Mouse (Mus musculus): ENCODE data around the gene Mrpl52. TPM values are rescaled to one million over a fixed set of nuclear protein-coding genes. Genes with fewer than 3 reads are reported as not detected.

Mrpl52 gene
- total RNA-seq, 2 experiments from 2014 or later: 78.6 to 79.2 TPM

DNA sequence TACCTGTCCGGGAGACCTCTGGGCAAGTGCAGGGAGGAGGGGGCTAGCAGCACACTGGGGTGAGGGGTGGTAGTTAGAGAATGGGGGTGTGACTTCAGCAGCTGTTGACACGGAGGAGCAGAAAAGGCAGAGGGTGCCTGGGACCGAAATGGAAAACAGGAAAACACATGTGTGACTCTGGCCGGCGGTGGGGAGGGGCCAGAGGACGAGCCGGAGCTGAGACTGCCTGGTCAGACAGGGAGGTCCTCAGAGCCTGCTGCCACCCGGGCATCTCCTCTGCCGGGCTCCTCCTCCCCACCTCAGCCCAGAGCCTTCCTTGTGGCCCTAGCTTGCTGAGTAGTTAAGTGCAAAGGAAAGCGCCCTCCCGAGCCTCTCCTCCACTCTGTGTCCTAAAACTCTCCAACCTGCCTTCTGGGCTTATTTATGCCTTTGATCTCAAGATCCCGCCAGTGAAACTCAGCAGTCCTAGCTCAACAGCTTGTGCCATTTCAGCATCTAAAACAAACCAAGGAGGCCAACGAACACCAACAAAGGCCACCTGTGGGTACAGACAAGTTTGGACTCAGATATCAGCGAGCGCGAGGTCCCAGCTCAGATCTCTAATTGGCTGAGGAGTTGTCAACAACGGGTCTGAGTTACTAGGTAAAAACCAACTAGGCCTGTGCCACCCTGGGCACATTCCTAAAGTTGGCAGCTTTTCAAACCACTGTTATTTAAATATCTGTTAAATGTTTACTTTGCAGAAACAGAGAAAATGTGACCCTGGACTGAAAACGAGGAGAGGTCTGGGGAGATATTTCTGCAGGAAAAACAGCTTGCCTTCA lies 12.6 kb upstream of the Mrpl52 start:
- intact Hi-C loops (cut with DNase I): loop anchor here (2.0 to 5.0 kb wide), 2 partner anchors 162 to 349 kb away; partner anchors contain the start of genes Abhd4 and Dad1
- Histone ChIP-seq H3K4me3 (no peak overlapping the region), H3K27ac (no peak overlapping the region)
- no peak for DNase-seq (ENCODE audit: extremely low spot score in 1 of 2, low spot score in 2 of 2)
- TF ChIP-seq CTCF (IDR thresholded peaks at IDR 0.05): no peak

DNA sequence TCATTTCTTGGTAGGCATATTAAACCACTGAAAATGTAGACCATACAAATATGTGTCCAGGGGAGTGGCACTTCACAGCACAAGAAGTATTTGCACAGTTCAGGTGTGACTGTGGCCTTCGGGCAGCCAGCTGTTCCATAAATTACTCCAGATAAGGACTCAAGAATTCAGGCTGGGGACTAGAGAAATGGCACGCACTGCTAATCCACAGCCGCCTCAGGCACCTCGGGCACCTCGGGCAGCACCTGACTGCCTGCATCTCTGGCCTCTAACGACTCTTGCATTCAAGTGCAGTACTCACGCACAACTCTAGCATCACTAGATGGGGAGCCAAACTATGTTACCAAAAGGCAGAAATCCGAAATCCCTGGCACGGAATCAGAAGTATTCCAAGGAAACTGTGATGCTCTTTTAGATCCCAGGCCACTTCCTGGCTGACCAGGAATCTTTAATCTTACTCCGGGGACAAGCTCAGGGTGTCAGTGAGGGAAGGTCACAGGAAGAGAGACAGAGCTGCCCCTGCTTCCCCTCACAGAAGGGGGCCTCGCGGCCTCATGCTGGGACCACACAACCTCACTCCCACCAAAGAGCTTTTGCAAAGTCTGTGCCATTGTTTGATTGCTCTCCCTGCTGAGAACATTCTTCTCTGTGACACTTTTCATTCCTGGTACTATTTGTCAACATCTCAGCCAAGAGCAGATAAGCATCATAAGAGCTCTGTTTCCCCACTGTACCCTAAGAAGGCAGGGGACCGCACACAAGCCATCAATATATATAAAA lies 11.3 kb upstream of the Mrpl52 start:
- Histone ChIP-seq H3K4me3 (no peak overlapping the region), H3K27ac (no peak overlapping the region)
- no peak for TF ChIP-seq CTCF (IDR thresholded peaks at IDR 0.05)
- intact Hi-C loops (cut with DNase I): no loop called here
- no peak for DNase-seq (ENCODE audit: extremely low spot score in 1 of 2, low spot score in 2 of 2)

DNA sequence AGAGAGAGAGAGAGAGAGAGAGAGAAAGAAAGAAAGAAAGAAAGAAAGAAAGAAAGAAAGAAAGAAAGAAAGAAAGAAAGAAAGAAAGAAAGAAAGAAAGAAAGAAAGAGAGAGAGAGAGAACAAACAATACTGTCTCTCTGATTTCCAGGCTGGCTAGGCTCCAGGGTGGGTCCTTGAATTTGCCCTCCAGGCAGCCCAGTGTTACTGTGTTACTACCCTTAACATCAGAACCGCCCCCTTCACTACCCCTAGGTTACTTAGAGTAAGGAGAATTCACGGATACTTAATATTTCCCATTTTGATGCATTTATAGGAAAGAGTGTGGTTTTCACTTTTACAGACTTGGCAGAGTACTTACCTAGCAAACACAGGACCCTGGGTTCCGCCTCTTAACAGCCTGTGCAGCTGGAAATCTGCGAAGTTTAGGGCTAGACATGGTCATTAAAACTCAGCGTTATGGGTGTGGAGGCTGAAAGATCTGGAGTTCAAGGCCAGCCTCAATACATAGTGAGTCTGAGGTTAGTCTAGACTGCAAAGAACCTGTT lies 10.4 kb upstream of the Mrpl52 start:
- TF ChIP-seq CTCF (IDR thresholded peaks at IDR 0.05): no peak
- intact Hi-C loops (cut with DNase I): no loop called here
- DNase-seq (ENCODE audit: extremely low spot score in 1 of 2, low spot score in 2 of 2): no peak
- Histone ChIP-seq H3K4me3 (no peak overlapping the region), H3K27ac (no peak overlapping the region)

DNA sequence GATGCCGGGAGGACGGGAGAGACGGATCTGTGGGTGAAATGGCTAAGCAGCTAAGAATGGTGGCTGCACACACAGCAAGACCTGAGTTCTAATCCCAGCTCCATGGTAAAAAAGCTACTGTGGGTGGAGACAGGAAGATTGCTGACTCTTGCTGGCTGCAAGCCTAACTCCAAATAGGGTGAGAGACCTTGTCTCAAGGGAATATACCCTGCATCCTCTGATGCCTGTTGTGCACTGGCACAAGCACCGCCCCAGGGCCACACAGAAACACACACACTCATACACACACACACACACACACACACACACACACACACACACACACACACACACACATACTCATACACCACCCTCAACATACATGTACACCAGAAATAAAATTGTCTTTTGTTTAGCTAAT lies 9.9 kb upstream of the Mrpl52 start:
- H3K27ac ChIP-seq: no peak overlapping the region
- H3K4me3 ChIP-seq: no peak overlapping the region
- no peak for DNase-seq (ENCODE audit: extremely low spot score in 1 of 2, low spot score in 2 of 2)
- intact Hi-C loops (cut with DNase I): no loop called here
- TF ChIP-seq CTCF (IDR thresholded peaks at IDR 0.05): no peak

DNA sequence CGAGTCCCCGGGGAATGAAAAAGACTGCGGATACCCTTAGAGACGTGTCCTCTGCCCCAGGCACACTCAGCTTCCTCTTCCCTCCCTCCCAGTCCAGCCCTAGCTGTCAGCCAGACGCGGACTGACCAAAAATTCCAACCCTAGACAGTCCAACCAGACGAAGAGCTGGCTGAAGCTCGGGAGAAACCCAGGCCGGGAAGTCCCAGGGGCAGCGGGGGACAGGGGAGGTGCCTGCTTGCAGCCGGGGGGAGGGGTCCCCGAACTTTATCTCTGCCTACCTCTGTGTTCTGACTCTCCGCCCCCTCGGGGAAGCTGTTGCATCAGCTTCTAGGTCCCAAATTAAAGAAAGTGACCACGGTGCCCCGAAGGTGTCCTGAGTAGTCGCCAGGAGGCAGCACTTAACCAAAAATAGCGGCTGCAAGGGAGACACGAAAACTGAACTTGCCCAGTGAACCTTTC lies 9.1 kb upstream of the Mrpl52 start, which contains the start of gene Slc7a7:
Slc7a7 (minus strand) TSS at position 158 of the 459 bp plus-strand sequence.
- no peak within 1 kb of the TSS for H3K4me3 ChIP-seq
- H3K27ac ChIP-seq: no peak within 1 kb of the TSS

DNA sequence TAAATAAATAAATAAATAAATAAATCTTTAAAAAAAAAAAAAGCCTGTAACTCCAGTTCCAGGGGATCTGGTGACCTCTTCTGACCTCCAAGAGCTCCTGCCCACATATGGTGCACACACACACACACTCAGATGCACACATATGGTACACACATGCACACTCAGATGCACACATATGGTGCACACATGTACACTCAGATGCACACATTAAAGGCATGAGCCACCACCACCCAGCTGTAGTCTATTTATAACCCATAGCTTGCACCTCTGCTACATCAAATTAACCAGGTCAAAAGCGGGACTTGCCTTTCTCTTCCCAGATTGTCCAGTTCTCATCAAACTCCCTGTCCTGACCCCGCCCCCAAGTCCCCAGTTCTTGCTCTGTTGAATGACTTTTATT lies 5.7 kb upstream of the Mrpl52 start:
- no peak for TF ChIP-seq CTCF (IDR thresholded peaks at IDR 0.05)
- intact Hi-C loops (cut with DNase I): no loop called here
- no peak overlapping the region for H3K27ac ChIP-seq
- DNase-seq (ENCODE audit: extremely low spot score in 1 of 2, low spot score in 2 of 2): no peak
- H3K4me3 ChIP-seq: no peak overlapping the region

More for the DNA sequence above, 9.1 kb upstream of the Mrpl52 start, which contains the start of gene Slc7a7:
- intact Hi-C loops (cut with DNase I): no loop called here
- no peak; the same call in none of the 2 replicates for TF ChIP-seq CTCF (IDR thresholded peaks at IDR 0.05)
- no peak for DNase-seq (ENCODE audit: extremely low spot score in 1 of 2, low spot score in 2 of 2)

DNA sequence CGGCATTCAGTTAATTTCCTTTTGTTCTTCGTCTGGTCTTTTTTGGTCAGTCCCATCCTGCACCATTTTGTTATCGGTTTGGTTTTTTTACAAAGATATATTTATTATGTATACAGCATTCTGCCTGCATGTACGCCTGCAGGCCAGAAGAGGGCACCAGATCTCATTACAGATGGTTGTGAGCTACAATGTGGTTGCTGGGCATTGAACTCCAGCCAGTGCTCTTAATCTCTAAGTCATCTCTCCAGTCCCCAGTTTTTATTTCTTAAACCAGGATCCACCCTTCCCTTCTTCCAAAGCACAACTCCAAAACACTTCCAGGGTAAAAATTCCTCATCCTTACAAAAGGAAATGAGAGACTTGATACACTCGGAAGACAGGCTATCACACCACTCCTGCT lies 3.3 kb upstream of the Mrpl52 start:
- Histone ChIP-seq H3K4me3 (no peak overlapping the region), H3K27ac (no peak overlapping the region)
- no peak for DNase-seq (ENCODE audit: extremely low spot score in 1 of 2, low spot score in 2 of 2)
- intact Hi-C loops (cut with DNase I): no loop called here
- peak; percentile 62 for TF ChIP-seq CTCF (IDR thresholded peaks at IDR 0.05)

DNA sequence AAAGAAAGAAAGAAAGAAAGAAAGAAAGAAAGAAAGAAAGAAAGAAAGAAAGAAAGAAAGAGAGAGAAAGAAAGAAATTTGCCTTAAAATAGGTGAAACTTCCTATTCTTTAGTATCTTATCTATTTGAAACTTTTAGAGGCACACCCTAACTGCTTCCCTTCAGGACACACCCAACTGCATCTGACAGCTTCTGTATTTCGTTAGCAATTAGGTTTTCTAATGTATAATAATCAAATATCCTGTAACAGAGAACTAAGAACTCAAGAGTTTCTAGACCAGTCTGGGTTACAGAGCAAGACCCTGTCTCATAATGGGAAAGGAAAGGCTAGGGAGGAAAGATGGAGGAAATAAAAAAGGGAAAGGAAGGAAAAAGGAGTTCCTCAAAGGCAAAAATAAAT lies 2.1 kb upstream of the Mrpl52 start:
- no peak for TF ChIP-seq CTCF (IDR thresholded peaks at IDR 0.05)
- DNase-seq (ENCODE audit: extremely low spot score in 1 of 2, low spot score in 2 of 2): no peak
- intact Hi-C loops (cut with DNase I): loop anchor here (5.0 kb wide), 1 partner anchor 172 kb away; the partner anchor contains the start of genes Abhd4 and Dad1
- H3K4me3 ChIP-seq: no peak overlapping the region
- H3K27ac ChIP-seq: no peak overlapping the region

DNA sequence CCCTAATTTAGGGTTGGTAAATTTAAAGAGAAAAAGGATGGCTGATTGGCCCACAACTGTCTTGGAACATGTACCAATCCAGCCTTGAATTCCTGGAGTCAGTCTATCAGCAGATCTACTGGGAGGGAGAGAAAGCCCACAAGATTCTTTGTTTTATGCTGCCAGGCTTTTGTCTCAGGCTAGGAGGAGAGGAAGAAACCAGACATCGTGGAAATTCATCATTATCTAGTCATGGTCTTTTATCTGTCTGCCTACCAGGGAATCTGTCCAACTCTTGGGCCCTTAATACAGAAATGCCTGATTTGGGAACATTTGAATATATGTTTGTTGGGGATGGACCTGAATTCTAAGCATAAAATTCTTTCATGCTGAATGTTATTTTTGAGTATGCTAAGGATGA lies 1.2 kb upstream of the Mrpl52 start:
- Histone ChIP-seq H3K4me3 (no peak overlapping the region), H3K27ac (no peak overlapping the region)
- no peak for DNase-seq (ENCODE audit: extremely low spot score in 1 of 2, low spot score in 2 of 2)
- intact Hi-C loops (cut with DNase I): loop anchor here (5.0 kb wide), 1 partner anchor 173 kb away; the partner anchor contains the start of genes Abhd4 and Dad1
- TF ChIP-seq CTCF (IDR thresholded peaks at IDR 0.05): no peak

DNA sequence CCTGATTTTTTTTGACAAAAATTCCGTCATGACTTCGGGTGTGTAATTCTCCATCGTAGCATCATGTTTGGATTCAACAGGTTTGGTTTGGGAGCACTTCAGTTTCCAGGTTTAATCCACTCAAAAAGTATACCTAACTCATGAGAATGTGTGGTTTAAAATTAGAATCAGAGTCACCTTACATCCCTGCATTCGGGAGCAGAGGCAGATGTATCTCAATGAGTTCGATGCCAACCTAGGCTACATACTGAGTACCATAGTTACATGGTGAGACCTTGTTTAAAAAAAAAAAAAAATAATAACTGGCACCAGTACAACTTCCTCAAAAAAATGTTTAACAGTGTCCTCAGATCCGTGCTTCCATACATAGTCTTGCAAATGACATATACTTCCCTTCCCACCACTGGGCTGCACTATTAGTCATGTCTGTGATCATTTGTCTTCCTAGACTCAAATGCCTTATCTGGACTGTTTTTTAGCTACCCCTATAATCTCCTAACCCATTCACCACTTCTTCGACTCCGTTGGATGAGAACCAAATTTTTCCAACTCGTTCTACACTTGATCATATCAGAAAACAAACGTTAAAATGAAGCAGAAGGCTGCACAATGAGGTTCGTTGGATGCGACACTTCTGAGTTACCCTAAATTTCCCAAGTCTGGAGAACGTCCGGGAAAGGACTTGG lies 563 bp upstream of the Mrpl52 start:
- H3K27ac ChIP-seq: peak overlapping the region; percentile 80
- peak overlapping the region; percentile 73 for H3K4me3 ChIP-seq
- no peak for DNase-seq (ENCODE audit: extremely low spot score in 1 of 2, low spot score in 2 of 2)
- intact Hi-C loops (cut with DNase I): loop anchor here (1.0 to 5.0 kb wide), 2 partner anchors 23 to 174 kb away; partner anchors contain the start of genes Abhd4 and Dad1
- no peak for TF ChIP-seq CTCF (IDR thresholded peaks at IDR 0.05)

DNA sequence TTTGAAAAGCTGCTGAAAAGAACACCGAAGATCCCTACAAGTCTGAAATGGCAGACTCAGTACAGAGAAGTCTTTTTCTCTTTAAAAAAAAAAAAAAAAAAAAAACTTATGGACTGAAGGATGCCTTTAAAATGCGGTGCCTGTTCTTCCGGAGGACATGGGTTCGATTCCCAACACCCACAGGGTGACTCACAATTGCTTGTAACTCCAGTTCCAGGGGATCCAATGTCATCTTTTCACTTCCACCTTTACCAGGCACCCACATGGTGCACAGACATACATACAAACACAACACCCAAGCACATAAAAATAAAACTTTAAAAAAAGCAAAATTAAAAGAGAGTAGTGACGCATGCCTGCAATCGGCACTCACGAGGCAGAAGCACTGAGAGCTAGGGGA lies 987 bp downstream of the Mrpl52 start:
- Histone ChIP-seq H3K27ac (no peak overlapping the region), H3K4me3 (no peak overlapping the region)
- DNase-seq (ENCODE audit: extremely low spot score in 1 of 2, low spot score in 2 of 2): no peak
- TF ChIP-seq CTCF (IDR thresholded peaks at IDR 0.05): no peak
- intact Hi-C loops (cut with DNase I): loop anchor here (5.0 kb wide), 1 partner anchor 175 kb away; the partner anchor contains the start of genes Abhd4 and Dad1
